Mouse (Mus musculus) urinary bladder, postnatal 0 days (tissue): ENCODE results near the gene Slc9a4. TPM values are rescaled to one million over a fixed set of nuclear protein-coding genes. Genes with fewer than 3 reads are reported as not detected.

Experiments
- polyA plus RNA-seq: library from polyadenylated mRNA; unstranded; fragments of >200 nt; fragmentation: Nextera tagmentation; extraction: Ambion mirVana; gene quantifications from 2 replicates; pipeline ENCODE4 v1.2.1, GENCODE M21; 2015

The Slc9a4 gene
- polyA plus RNA-seq = 2.2 and 2.4 TPM in 2 replicates

DNA sequence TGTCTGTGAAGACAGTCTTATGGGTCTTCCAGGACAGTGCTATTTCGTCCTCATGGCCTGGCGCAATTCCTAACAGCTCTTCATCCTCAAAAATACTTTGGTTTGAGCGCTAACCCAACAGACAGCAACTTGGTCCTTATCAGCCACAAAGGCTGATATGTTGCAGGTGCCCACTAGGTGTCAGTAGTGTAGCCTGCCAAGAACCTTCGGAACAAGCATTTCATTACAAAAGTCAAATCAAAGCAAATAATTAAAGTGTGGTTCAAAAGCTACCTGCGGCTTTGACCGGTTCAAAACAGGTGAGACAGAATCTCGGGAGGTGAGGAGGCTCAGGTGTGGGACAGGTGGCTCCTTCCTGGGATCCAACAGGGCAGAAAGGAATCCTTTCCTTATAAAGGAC lies at the start of gene Slc9a4:
TSS of gene Slc9a4 (plus strand) at position 298 of the 400 bp plus-strand sequence.

Other genes with a start within 250 kb of the Slc9a4 start
- 0.99 and 3.1 TPM in 2 replicates for gene Il1rl1, start 150.5 kb upstream of the Slc9a4 start, polyA plus RNA-seq
- 5.5 and 5.8 TPM in 2 replicates for gene Il18r1, start 114.5 kb upstream of the Slc9a4 start, polyA plus RNA-seq
- gene Il18rap, start 64.7 kb upstream of the Slc9a4 start, polyA plus RNA-seq = 0.33 and 0.44 TPM in 2 replicates
- gene Slc9a2, start 100.5 kb downstream of the Slc9a4 start, polyA plus RNA-seq = 2.4 and 2.9 TPM in 2 replicates
- 3.3 TPM in 2 replicates for gene Mfsd9, start 210.6 kb downstream of the Slc9a4 start, polyA plus RNA-seq
- 0.06 TPM in 1 of 2 replicates, not detected in the other for gene Tmem182, start 225.5 kb downstream of the Slc9a4 start, polyA plus RNA-seq